Mouse (Mus musculus) layer of hippocampus, postnatal 14 days (tissue): Measurements from ENCODE around the gene Cacna1d. TPM values are rescaled to one million over a fixed set of nuclear protein-coding genes. Genes with fewer than 3 reads are reported as not detected.

Experiments
- DNase-seq, 2 experiments: peaks; one replicate each; pipeline ENCODE4 v3.0.0; 2021 to 2022; ENCODE audit warnings: low spot score in 2 of 2, mixed read lengths in 1 of 2
- total RNA-seq, 2 experiments: library from RNA; stranded (reverse); gene quantifications; 2 replicates each; pipeline ENCODE4 v1.2.3; 2021

The Cacna1d gene
- total RNA-seq, 2 experiments from 2014 or later = 49.8 to 56.7 TPM

- DNase-seq = no peak
Observed at GRCm38 (mm10) chr14:30043356-30043940, 447.8 kb downstream of the Cacna1d start.

- DNase-seq = no peak
Observed at GRCm38 (mm10) chr14:30041836-30042235, 449.4 kb downstream of the Cacna1d start.

GRCm38 (mm10) chr14:30039413-30039812, 451.8 kb downstream of the Cacna1d start:
- no peak for DNase-seq

GRCm38 (mm10) chr14:30038431-30038830, 452.8 kb downstream of the Cacna1d start:
- DNase-seq = peak; percentile 46 to 84

- no peak for DNase-seq
Observed at GRCm38 (mm10) chr14:30033405-30033804, 457.9 kb downstream of the Cacna1d start.

GRCm38 (mm10) chr14:30027378-30027777, 463.9 kb downstream of the Cacna1d start:
- no peak for DNase-seq

- DNase-seq = no peak
Observed at GRCm38 (mm10) chr14:30024387-30024786, 466.9 kb downstream of the Cacna1d start.

- no peak for DNase-seq
Observed at GRCm38 (mm10) chr14:30022471-30022870, 468.8 kb downstream of the Cacna1d start.

- no peak for DNase-seq
Observed at GRCm38 (mm10) chr14:30019792-30020575, 471.3 kb downstream of the Cacna1d start.

GRCm38 (mm10) chr14:30019375-30019774, 471.9 kb downstream of the Cacna1d start:
- no peak for DNase-seq

GRCm38 (mm10) chr14:30018846-30019245, 472.4 kb downstream of the Cacna1d start:
- DNase-seq = no peak

- DNase-seq = no peak
Observed at GRCm38 (mm10) chr14:30018463-30018801, 472.8 kb downstream of the Cacna1d start.

GRCm38 (mm10) chr14:30017794-30018462, 473.3 kb downstream of the Cacna1d start:
- DNase-seq = no peak

- DNase-seq = no peak
Observed at GRCm38 (mm10) chr14:30016666-30017065, 474.6 kb downstream of the Cacna1d start.

GRCm38 (mm10) chr14:30015008-30015407, 476.2 kb downstream of the Cacna1d start:
- no peak for DNase-seq

- DNase-seq = no peak
Observed at GRCm38 (mm10) chr14:30014487-30014886, 476.8 kb downstream of the Cacna1d start.

- peak in 1 of 2 experiments; percentile 55 for DNase-seq
Observed at GRCm38 (mm10) chr14:30011886-30012560, 479.2 kb downstream of the Cacna1d start.

GRCm38 (mm10) chr14:30009864-30010560, 481.2 kb downstream of the Cacna1d start:
- DNase-seq = peak; percentile 46 to 67

- DNase-seq = no peak
Observed at GRCm38 (mm10) chr14:30008733-30009575, 482.3 kb downstream of the Cacna1d start, which contains the start of the genes Il17rb and Chdh. Gene Il17rb (minus strand): TSS chr14:30008896. Gene Chdh (plus strand): TSS chr14:30009023.

- no peak for DNase-seq
Observed at GRCm38 (mm10) chr14:29999475-29999811, 491.8 kb downstream of the Cacna1d start.
